Mouse (Mus musculus) liver, embryonic 12.5 days (tissue): ENCODE data around the gene Specc1. TPM values are rescaled to one million over a fixed set of nuclear protein-coding genes. Genes with fewer than 3 reads are reported as not detected.

ENCODE experiments used
- ATAC-seq: fragments of 200-750 bp; cut with Nextera tagmentation; 2 replicates; pipeline ENCODE4 v1.8.0; 2017; ENCODE audit warnings: moderate number of reproducible peaks, mild to moderate bottlenecking, moderate library complexity
- H3K27ac ChIP-seq: fragments of 300-500 bp; sonication (generic); 2 replicates; pipeline ENCODE4 v1.5.1; 2016; ENCODE audit warnings: mild to moderate bottlenecking
- H3K27me3 ChIP-seq: fragments of 300-500 bp; sonication (generic); replicated peaks from 2 replicates; pipeline ENCODE4 v1.6.1; 2016; ENCODE audit warnings: mild to moderate bottlenecking, moderate library complexity
- H3K36me3 ChIP-seq: fragments of 300-500 bp; sonication (generic); 2 replicates; pipeline ENCODE4 v1.6.1; 2016; ENCODE audit warnings: mild to moderate bottlenecking, moderate library complexity
- H3K4me1 ChIP-seq: fragments of 300-500 bp; sonication (generic); 2 replicates; pipeline ENCODE4 v1.6.1; 2016
- H3K4me2 ChIP-seq: fragments of 300-500 bp; sonication (generic); 2 replicates; pipeline ENCODE4 v1.6.1; 2016; ENCODE audit warnings: mild to moderate bottlenecking, moderate library complexity
- H3K4me3 ChIP-seq: fragments of 300-500 bp; sonication (generic); 2 replicates; pipeline ENCODE4 v1.5.1; 2016; ENCODE audit warnings: mild to moderate bottlenecking, moderate library complexity
- H3K9ac ChIP-seq: fragments of 300-500 bp; sonication (generic); 2 replicates; pipeline ENCODE4 v1.6.1; 2016; ENCODE audit warnings: mild to moderate bottlenecking, moderate library complexity
- H3K9me3 ChIP-seq: fragments of 300-500 bp; sonication (generic); replicated peaks from 2 replicates; pipeline ENCODE4 v1.6.1; 2016; ENCODE audit warnings: mild to moderate bottlenecking, moderate library complexity
- WGBS: fragments of 180-500 bp; shearing (Covaris S2); methylation state at CpG from one replicate; pipeline ENCODE4 v1.1.7; 2016; ENCODE audit not compliant: insufficient replicate concordance; 5-methylcytosine and 5-hydroxymethylcytosine counted together
- polyA plus RNA-seq: library from polyadenylated mRNA; unstranded; fragments of >200 nt; fragmentation: Nextera tagmentation; extraction: Ambion mirVana; gene quantifications from 2 replicates; pipeline ENCODE4 v1.2.1, GENCODE M21; 2016

The Specc1 gene
- polyA plus RNA-seq, 1 experiment from 2014 or later, result 36.4 TPM

- peaks cover 16% of the 10 kb centered on the region for H3K27me3 ChIP-seq
- no peak overlapping the region for H3K4me3 ChIP-seq
- no peak overlapping the region for H3K4me2 ChIP-seq
- H3K27ac ChIP-seq, result no peak overlapping the region
- H3K36me3 ChIP-seq, result no peaks in the 10 kb centered on the region
- ATAC-seq, result no peak
- 59% methylated on average over 8 of the region's 8 CpGs for WGBS
- H3K9me3 ChIP-seq, result no peaks in the 10 kb centered on the region
- no peaks in the 10 kb centered on the region for H3K4me1 ChIP-seq
- no peak overlapping the region for H3K9ac ChIP-seq
These were observed 311.8 kb downstream of the Specc1 start for GRCm38 (mm10) chr11:62268381-62268780.

GRCm38 (mm10) chr11:62269097-62269496 is 312.5 kb downstream of the Specc1 start:
- no peak overlapping the region for H3K27ac ChIP-seq
- H3K9me3 ChIP-seq, result no peaks in the 10 kb centered on the region
- H3K9ac ChIP-seq, result no peak overlapping the region
- H3K4me1 ChIP-seq, result no peaks in the 10 kb centered on the region
- H3K27me3 ChIP-seq, result 0 out of 2 replicates have a peak, but pooled peaks cover 9% of the 10 kb centered on the region
- H3K4me3 ChIP-seq, result no peak overlapping the region
- H3K4me2 ChIP-seq, result no peak overlapping the region
- no peak for ATAC-seq
- WGBS, result 79% methylated on average over 12 of the region's 12 CpGs
- no peaks in the 10 kb centered on the region for H3K36me3 ChIP-seq

- no peaks in the 10 kb centered on the region for H3K4me1 ChIP-seq
- 46% methylated on average over 5 of the region's 5 CpGs for WGBS
- H3K4me3 ChIP-seq, result no peak overlapping the region
- H3K9me3 ChIP-seq, result no peaks in the 10 kb centered on the region
- H3K27me3 ChIP-seq, result 0 out of 2 replicates have a peak, but pooled peaks cover 3% of the 10 kb centered on the region
- no peak overlapping the region for H3K27ac ChIP-seq
- ATAC-seq, result no peak
- no peaks in the 10 kb centered on the region for H3K36me3 ChIP-seq
- H3K9ac ChIP-seq, result no peak overlapping the region
- H3K4me2 ChIP-seq, result no peak overlapping the region
These were observed 314.3 kb downstream of the Specc1 start for GRCm38 (mm10) chr11:62270851-62271250.

Other genes starting within 250 kb of the Specc1 start
- not detected in 2 replicates for gene Slc5a10, start 235.9 kb upstream of the Specc1 start, polyA plus RNA-seq
- 10.9 and 12.1 TPM in 2 replicates for gene Prpsap2, start 194.7 kb upstream of the Specc1 start, polyA plus RNA-seq
- gene Ulk2, start 101.7 kb upstream of the Specc1 start, polyA plus RNA-seq, result 4.9 and 5.1 TPM in 2 replicates
- 14.2 and 14.3 TPM in 2 replicates for gene Akap10, start 26.5 kb upstream of the Specc1 start, polyA plus RNA-seq